28 mouse cellular contexts compared by ENCODE assay signal in the genomic region with DNA sequence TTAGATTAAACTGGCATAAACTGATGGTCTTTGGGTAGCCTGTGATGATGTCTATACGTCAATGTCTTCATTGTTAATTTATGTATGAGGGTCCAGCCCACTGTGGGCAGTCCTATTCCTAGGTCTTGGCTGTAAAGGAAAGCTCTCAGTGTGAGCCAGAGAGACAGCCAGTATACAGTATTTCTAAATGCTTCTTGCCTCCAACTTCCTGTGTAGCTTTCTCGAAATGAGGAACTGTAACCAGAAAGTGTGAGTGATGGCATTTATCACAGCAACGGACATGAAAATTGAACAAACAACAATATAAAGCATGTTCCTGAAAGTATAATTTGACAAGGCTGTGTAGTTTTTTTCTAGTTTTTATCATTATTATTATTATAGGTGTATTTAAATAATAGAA.
DNase-seq lines count a peak whose midpoint lies in the region; ATAC-seq and TF ChIP-seq lines count a peak whose summit lies in the region.
"Had no signal": no experiment of that assay in that cellular context is flagged by ENCODE, and none has a peak within 500 bp of the region (broad histone marks: within the 10 kb centered on the region; RNA-seq: fewer than 3 reads in every experiment).

No protein-coding gene starts in this region.

- 68% methylated on average over 3 of the region's 3 CpGs for WGBS in liver, adult 2 months
- 36% methylated on average over 3 of the region's 3 CpGs for WGBS in liver, embryonic 12.5 days (ENCODE audit: insufficient replicate concordance)
- 88% methylated on average over 3 of the region's 3 CpGs for WGBS in forebrain, postnatal 0 days

- DNase-seq in liver, adult 2 months (ENCODE audit: extremely low read depth, low read depth, low spot score): peak; percentile 9
- DNase-seq in CH12.LX (ENCODE audit: extremely low read depth): peak; percentile 28
- DNase-seq in splenic B cell, adult 2 months (ENCODE audit: low read depth, low spot score): peak; percentile 55
- DNase-seq in forebrain, postnatal 0 days: no peak
- DNase-seq: adrenal gland, postnatal 14 days; cerebellum, adult 9-11 months; gastrocnemius, postnatal 36 days; kidney, postnatal 4 days; midbrain, embryonic 14.5 days; retina, postnatal 1 day; right cerebral cortex, postnatal 25 days; thymus, adult 2 months; thymus, postnatal 4 days had no signal

- peak; percentile 16; the same call in 1 of the 2 replicates for TF ChIP-seq EP300 in CH12.LX (IDR thresholded peaks at IDR 0.05; ENCODE audit: low read length)

- H3K9me3 ChIP-seq in liver, embryonic 12.5 days (replicated peaks): no peaks in the 10 kb centered on the region
- no peaks in the 10 kb centered on the region for H3K9me3 ChIP-seq in CH12.LX (replicated peaks; ENCODE audit: low read length)
- H3K9me3 ChIP-seq in forebrain, postnatal 0 days (ENCODE audit: low read length): no peaks in the 10 kb centered on the region
- H3K9me3 ChIP-seq: embryonic facial prominence, embryonic 13.5 days; forebrain, embryonic 12.5 days; hindbrain, embryonic 10.5 days; intestine, embryonic 15.5 days; kidney, embryonic 15.5 days; liver, embryonic 15.5 days; megakaryocyte, embryonic 14.5 days; neural tube, embryonic 12.5 days had no signal

- dilution Hi-C loops in CH12.LX (cut with MboI; ENCODE audit: extremely low pct_ligation_motif_present, extremely low pct_unique_long_range_greater_than_20kb, low sequenced_read_pairs): no loop called here

- in situ Hi-C loops in CH12.LX (cut with MboI; ENCODE audit: low pct_ligation_motif_present, low pct_unique_long_range_greater_than_20kb, low sequenced_read_pairs): no loop called here

- H3K27ac ChIP-seq in liver, adult 2 months (replicated peaks; ENCODE audit: insufficient read depth, low read depth, low read length): no peak overlapping the region
- H3K27ac ChIP-seq in liver, embryonic 12.5 days: no peak overlapping the region
- no peak overlapping the region for H3K27ac ChIP-seq in CH12.LX (ENCODE audit: insufficient read depth, low read depth)
- H3K27ac ChIP-seq in forebrain, postnatal 0 days (ENCODE audit: low read depth, low read length): no peak overlapping the region
- H3K27ac ChIP-seq: embryonic facial prominence, embryonic 13.5 days; forebrain, embryonic 12.5 days; hindbrain, embryonic 10.5 days; intestine, embryonic 15.5 days; kidney, embryonic 15.5 days; liver, embryonic 15.5 days; neural tube, embryonic 12.5 days; stomach, postnatal 0 days had no signal

- H3K4me2 ChIP-seq in liver, embryonic 12.5 days: no peak overlapping the region
- H3K4me2 ChIP-seq in CH12.LX (ENCODE audit: insufficient read depth, low read depth, poor library complexity, severe bottlenecking): no peak overlapping the region
- H3K4me2 ChIP-seq in forebrain, postnatal 0 days (ENCODE audit: low read depth): no peak overlapping the region
- H3K4me2 ChIP-seq: embryonic facial prominence, embryonic 13.5 days; forebrain, embryonic 12.5 days; heart, embryonic 11.5 days; intestine, embryonic 15.5 days; kidney, embryonic 15.5 days; liver, embryonic 15.5 days; neural tube, embryonic 12.5 days had no signal

- no peaks in the 10 kb centered on the region for H3K79me2 ChIP-seq in liver, adult 2 months (ENCODE audit: control insufficient read depth, insufficient read depth, low read length)
- H3K79me2 ChIP-seq in CH12.LX (replicated peaks; ENCODE audit: control insufficient read depth, extremely low read depth, insufficient read depth, poor library complexity, severe bottlenecking): no peaks in the 10 kb centered on the region

- no peak for TF ChIP-seq POLR2A in liver, adult 2 months (IDR thresholded peaks at IDR 0.05; ENCODE audit: extremely low read depth, insufficient read depth, low read length)
- TF ChIP-seq POLR2A in CH12.LX (IDR thresholded peaks at IDR 0.05; ENCODE audit: low read depth, low read length): no peak

- no peak overlapping the region for H3K4me3 ChIP-seq in liver, adult 2 months (ENCODE audit: insufficient read depth, low read depth, low read length)
- no peak overlapping the region for H3K4me3 ChIP-seq in liver, embryonic 12.5 days
- no peak overlapping the region for H3K4me3 ChIP-seq in CH12.LX (replicated peaks in 1 of 3; ENCODE audit: low read depth in 2 of 3, low read length in 2 of 3, poor library complexity in 1 of 3)
- no peak overlapping the region for H3K4me3 ChIP-seq in forebrain, postnatal 0 days (ENCODE audit: low read depth, low read length)
- H3K4me3 ChIP-seq: embryonic facial prominence, embryonic 13.5 days; erythroblast, embryonic 14.5 days; forebrain, embryonic 12.5 days; hindbrain, embryonic 10.5 days; intestine, embryonic 15.5 days; kidney, embryonic 15.5 days; liver, embryonic 15.5 days; megakaryocyte, embryonic 14.5 days; neural tube, embryonic 12.5 days had no signal

- no peak for TF ChIP-seq CTCF in liver, adult 2 months (IDR thresholded peaks at IDR 0.05; ENCODE audit: low read depth, low read length)
- TF ChIP-seq CTCF in CH12.LX (conservative IDR thresholded peaks at IDR 0.05 in 1 of 2, IDR thresholded peaks at IDR 0.05 in 1 of 2; ENCODE audit: low read depth in 2 of 2, low read length in 2 of 2): no peak
- TF ChIP-seq CTCF in forebrain, postnatal 0 days (IDR thresholded peaks at IDR 0.05; ENCODE audit: low read depth): no peak

- no peaks in the 10 kb centered on the region for H3K36me3 ChIP-seq in liver, adult 2 months (ENCODE audit: control insufficient read depth, insufficient read depth, low read length)
- H3K36me3 ChIP-seq in liver, embryonic 12.5 days: no peaks in the 10 kb centered on the region
- H3K36me3 ChIP-seq in CH12.LX (replicated peaks in 1 of 2; ENCODE audit: control insufficient read depth in 1 of 2, insufficient read depth in 1 of 2, low read length in 1 of 2): no peaks in the 10 kb centered on the region
- no peaks in the 10 kb centered on the region for H3K36me3 ChIP-seq in splenic B cell, adult 2 months (ENCODE audit: control insufficient read depth, insufficient read depth, low read length, poor library complexity, severe bottlenecking)
- no peaks in the 10 kb centered on the region for H3K36me3 ChIP-seq in forebrain, postnatal 0 days (ENCODE audit: insufficient read depth)
- H3K36me3 ChIP-seq: embryonic facial prominence, embryonic 13.5 days; forebrain, embryonic 12.5 days; hindbrain, embryonic 10.5 days; intestine, embryonic 15.5 days; kidney, embryonic 15.5 days; liver, embryonic 15.5 days; neural tube, embryonic 12.5 days had no signal

- no peak overlapping the region for H3K9ac ChIP-seq in liver, adult 2 months (ENCODE audit: low read depth, low read length)
- H3K9ac ChIP-seq in liver, embryonic 12.5 days: no peak overlapping the region
- no peak overlapping the region for H3K9ac ChIP-seq in CH12.LX (ENCODE audit: insufficient read depth, low read depth)
- no peak overlapping the region for H3K9ac ChIP-seq in forebrain, postnatal 0 days
- H3K9ac ChIP-seq: embryonic facial prominence, embryonic 13.5 days; forebrain, embryonic 12.5 days; intestine, embryonic 15.5 days; kidney, embryonic 15.5 days; liver, embryonic 15.5 days; neural tube, embryonic 12.5 days had no signal

- no peak for TF ChIP-seq RAD21 in CH12.LX (IDR thresholded peaks at IDR 0.05; ENCODE audit: low read depth, low read length)

- no peak for ATAC-seq in liver, embryonic 12.5 days
- peak; percentile 68 to 89; a peak in 3 of 4 replicates for ATAC-seq in hematopoietic stem cell, adult 5-6 weeks (replicated peaks in 1 of 2; ENCODE audit: insufficient read depth in 1 of 2, low FRiP score in 2 of 2, low TSS enrichment in 1 of 2, low read depth in 1 of 2, poor library complexity in 2 of 2, severe bottlenecking in 2 of 2)
- ATAC-seq in megakaryocyte-erythroid progenitor cell, adult 5-6 weeks (replicated peaks; ENCODE audit: low FRiP score, low TSS enrichment, poor library complexity, severe bottlenecking): no peak
- no peak for ATAC-seq in forebrain, postnatal 0 days
- ATAC-seq: hindbrain, embryonic 16.5 days; intestine, embryonic 15.5 days had no signal

- H3K4me1 ChIP-seq in liver, adult 2 months (ENCODE audit: control insufficient read depth, insufficient read depth, low read length): no peaks in the 10 kb centered on the region
- no peaks in the 10 kb centered on the region for H3K4me1 ChIP-seq in liver, embryonic 12.5 days
- H3K4me1 ChIP-seq in CH12.LX (ENCODE audit: control insufficient read depth in 1 of 2, insufficient read depth in 2 of 2): peaks cover 0 to 4% of the 10 kb centered on the region in 2 experiments; a peak in 2 of 4 replicates
- H3K4me1 ChIP-seq in forebrain, postnatal 0 days (ENCODE audit: insufficient read depth): no peaks in the 10 kb centered on the region
- H3K4me1 ChIP-seq: forebrain, embryonic 12.5 days; intestine, embryonic 15.5 days; kidney, embryonic 15.5 days; liver, embryonic 15.5 days; megakaryocyte, embryonic 14.5 days had no signal

- no peaks in the 10 kb centered on the region for H3K27me3 ChIP-seq in liver, adult 2 months (ENCODE audit: control insufficient read depth, insufficient read depth, low read length)
- H3K27me3 ChIP-seq in liver, embryonic 12.5 days (replicated peaks): no peaks in the 10 kb centered on the region
- H3K27me3 ChIP-seq in CH12.LX (replicated peaks): no peaks in the 10 kb centered on the region
- H3K27me3 ChIP-seq in splenic B cell, adult 2 months (ENCODE audit: control insufficient read depth, insufficient read depth, low read length, poor library complexity, severe bottlenecking): no peaks in the 10 kb centered on the region
- H3K27me3 ChIP-seq in forebrain, postnatal 0 days (ENCODE audit: insufficient read depth, low read length): no peaks in the 10 kb centered on the region
- H3K27me3 ChIP-seq: embryonic facial prominence, embryonic 13.5 days; forebrain, embryonic 12.5 days; intestine, embryonic 15.5 days; kidney, embryonic 15.5 days; liver, embryonic 15.5 days; megakaryocyte, embryonic 14.5 days; neural tube, embryonic 12.5 days had no signal

TF ChIP-seq in CH12.LX, 34 proteins besides CTCF, POLR2A, EP300 and RAD21 (continues in another document):
- no peak for TF ChIP-seq ZC3H11A (IDR thresholded peaks at IDR 0.05; ENCODE audit: low read depth, low read length)
- no peak for TF ChIP-seq JUND (conservative IDR thresholded peaks at IDR 0.05; ENCODE audit: low read depth, low read length)
- no peak for TF ChIP-seq MAFK (IDR thresholded peaks at IDR 0.05; ENCODE audit: insufficient replicate concordance, low read length)
- no peak for TF ChIP-seq MAZ (IDR thresholded peaks at IDR 0.05; ENCODE audit: low read depth, low read length)
- TF ChIP-seq ZKSCAN1 (IDR thresholded peaks at IDR 0.05; ENCODE audit: borderline replicate concordance, low read depth, low read length): no peak
- TF ChIP-seq SIN3A (IDR thresholded peaks at IDR 0.05; ENCODE audit: low read length): no peak
- no peak for TF ChIP-seq USF2 (conservative IDR thresholded peaks at IDR 0.05; ENCODE audit: low read depth, low read length)
- no peak for TF ChIP-seq RCOR1 (conservative IDR thresholded peaks at IDR 0.05; ENCODE audit: low read depth, low read length)
- TF ChIP-seq CHD1 (IDR thresholded peaks at IDR 0.05; ENCODE audit: low read depth, low read length): no peak
- TF ChIP-seq MEF2A (IDR thresholded peaks at IDR 0.05; ENCODE audit: borderline replicate concordance, low read depth, low read length): no peak
- TF ChIP-seq ETS1 (conservative IDR thresholded peaks at IDR 0.05; ENCODE audit: low read depth, low read length): no peak
- TF ChIP-seq ELF1 (IDR thresholded peaks at IDR 0.05; ENCODE audit: low read depth, low read length): no peak

Comparison
In these comparisons a context has a peak if more than half of its experiments do, and no peak if none do; other contexts are left out.
1. ATAC-seq: peak in hematopoietic stem cell, adult 5-6 weeks (2 of 2); none in liver, embryonic 12.5 days (single experiment), megakaryocyte-erythroid progenitor cell, adult 5-6 weeks (single experiment) and forebrain, postnatal 0 days (single experiment).